Mouse (Mus musculus) G1E (cell line): ENCODE measurements around the gene Kcnh7.

ENCODE experiments used
- CTCF ChIP-seq: IDR thresholded peaks from 2 replicates; pipeline ENCODE4 v1.5.1; 2012; ENCODE audit warnings: low read depth, low read length, inconsistent platforms, mixed read lengths
- GATA1 ChIP-seq: IDR thresholded peaks from 2 replicates; pipeline ENCODE4 v1.6.1; 2012; ENCODE audit warnings: borderline replicate concordance, low read length, inconsistent platforms, mixed read lengths
- GATA2 ChIP-seq: IDR thresholded peaks from 2 replicates; pipeline ENCODE4 v1.6.1; 2012; ENCODE audit warnings: low read depth, low read length, inconsistent platforms, borderline replicate concordance
- POLR2AphosphoS5 ChIP-seq: IDR thresholded peaks from 2 replicates; pipeline ENCODE4 v1.6.1; 2012; ENCODE audit warnings: low read depth, low read length, inconsistent platforms; ENCODE audit not compliant: insufficient replicate concordance
- TAL1 ChIP-seq: conservative IDR thresholded peaks from 2 replicates; pipeline ENCODE4 v1.6.1; 2012; ENCODE audit warnings: low read depth, low read length, inconsistent platforms, mixed read lengths

GRCm38 (mm10) chr2:62878763-62879162 lies 305.3 kb downstream of the Kcnh7 start:
- no peak for TF ChIP-seq CTCF
- no peak for TF ChIP-seq GATA1
- no peak for TF ChIP-seq POLR2AphosphoS5
- no peak for TF ChIP-seq TAL1
- TF ChIP-seq GATA2: no peak
